Mouse (Mus musculus) forebrain, embryonic 11.5 days (tissue): ENCODE results near the gene Kcnq5. TPM values are rescaled to one million over a fixed set of nuclear protein-coding genes. Genes with fewer than 3 reads are reported as not detected.
A peak's percentile ranks its signal among the peaks of the same experiment; 100 is the strongest.
"Not testable (repeated sequence)": the region's sequence is repeated elsewhere in the genome, so short reads cannot be mapped to it uniquely, and the experiment has no call there.

Experiments used
- ATAC-seq: fragments of 200-750 bp; cut with Nextera tagmentation; replicated peaks from 2 replicates; pipeline ENCODE4 v1.8.0; 2017; ENCODE audit warnings: moderate TSS enrichment; ENCODE audit not compliant: low FRiP score
- DNase-seq: peaks from one replicate; pipeline ENCODE4 v3.0.0-alpha.2; 2017; ENCODE audit warnings: low spot score
- H3K27ac ChIP-seq: fragments of 300-500 bp; sonication (generic); 2 replicates; pipeline ENCODE4 v1.5.1; 2014; ENCODE audit warnings: low read depth, low read length
- H3K27me3 ChIP-seq: fragments of 300-500 bp; sonication (generic); 2 replicates; pipeline ENCODE4 v1.6.1; 2014; ENCODE audit warnings: mild to moderate bottlenecking, low read length, mixed read lengths; ENCODE audit not compliant: control insufficient read depth, insufficient read depth
- H3K36me3 ChIP-seq: fragments of 300-500 bp; sonication (generic); 2 replicates; pipeline ENCODE4 v1.6.1; 2014; ENCODE audit warnings: mild to moderate bottlenecking, low read length, moderate library complexity, mixed read lengths; ENCODE audit not compliant: control insufficient read depth, insufficient read depth
- H3K4me1 ChIP-seq: fragments of 300-500 bp; sonication (generic); replicated peaks from 2 replicates; pipeline ENCODE4 v1.6.1; 2014; ENCODE audit warnings: low read length, mixed read lengths; ENCODE audit not compliant: control insufficient read depth, insufficient read depth
- H3K4me2 ChIP-seq: fragments of 300-500 bp; sonication (generic); 2 replicates; pipeline ENCODE4 v1.6.1; 2014; ENCODE audit warnings: low read depth, mild to moderate bottlenecking, low read length, moderate library complexity, mixed read lengths; ENCODE audit not compliant: severe bottlenecking
- H3K4me3 ChIP-seq: fragments of 300-500 bp; sonication (generic); 2 replicates; pipeline ENCODE4 v1.5.1; 2014; ENCODE audit warnings: low read depth, low read length
- H3K9ac ChIP-seq: fragments of 300-500 bp; sonication (generic); 2 replicates; pipeline ENCODE4 v1.6.1; 2014; ENCODE audit warnings: low read length
- H3K9me3 ChIP-seq: fragments of 300-500 bp; sonication (generic); 2 replicates; pipeline ENCODE4 v1.6.1; 2016; ENCODE audit warnings: low read length, mixed read lengths; ENCODE audit not compliant: control insufficient read depth
- WGBS: fragments of 180-500 bp; shearing (Covaris S2); extraction: QIAGEN DNeasy Blood & Tissue Kit; methylation state at CpG from one replicate; pipeline ENCODE4 v1.1.7; 2014; 5-methylcytosine and 5-hydroxymethylcytosine counted together
- polyA plus RNA-seq: library from polyadenylated mRNA; unstranded; fragments of >200 nt; fragmentation: Nextera tagmentation; extraction: Ambion mirVana; gene quantifications from 2 replicates; pipeline ENCODE4 v1.2.1, GENCODE M21; 2014

Kcnq5 gene
- polyA plus RNA-seq, 1 experiment from 2014 or later, result 0.79 TPM

GRCm38 (mm10) chr1:21723231-21723630, 238.5 kb downstream of the Kcnq5 start:
- H3K27ac ChIP-seq, H3K4me3 ChIP-seq, H3K9ac ChIP-seq, DNase-seq, H3K4me1 ChIP-seq, H3K27me3 ChIP-seq, H3K36me3 ChIP-seq, H3K9me3 ChIP-seq, H3K4me2 ChIP-seq, ATAC-seq: not testable (repeated sequence)
- WGBS, result 92% methylated on average over 2 of the region's 2 CpGs

GRCm38 (mm10) chr1:21721246-21721645, 240.5 kb downstream of the Kcnq5 start:
- Histone ChIP-seq H3K9me3 (no peaks in the 10 kb centered on the region), H3K4me2 (no peak overlapping the region), H3K4me1 (no peaks in the 10 kb centered on the region), H3K27ac (no peak overlapping the region), H3K9ac (no peak overlapping the region), H3K36me3 (no peaks in the 10 kb centered on the region), H3K4me3 (no peak overlapping the region), H3K27me3 (no peaks in the 10 kb centered on the region)
- DNase-seq (no peak), ATAC-seq (no peak)

- Histone ChIP-seq H3K9me3 (no peaks in the 10 kb centered on the region), H3K4me3 (no peak overlapping the region), H3K4me1 (no peaks in the 10 kb centered on the region), H3K9ac (no peak overlapping the region), H3K27me3 (no peaks in the 10 kb centered on the region), H3K4me2 (no peak overlapping the region), H3K36me3 (no peaks in the 10 kb centered on the region), H3K27ac (no peak overlapping the region)
- DNase-seq (no peak), ATAC-seq (no peak)
- 86% methylated on average over 3 of the region's 3 CpGs for WGBS
Observed at GRCm38 (mm10) chr1:21714816-21715215, 246.9 kb downstream of the Kcnq5 start.

- Histone ChIP-seq H3K4me3 (no peak overlapping the region), H3K36me3 (no peaks in the 10 kb centered on the region), H3K4me2 (no peak overlapping the region), H3K4me1 (no peaks in the 10 kb centered on the region), H3K9me3 (no peaks in the 10 kb centered on the region), H3K9ac (no peak overlapping the region), H3K27me3 (no peaks in the 10 kb centered on the region), H3K27ac (no peak overlapping the region)
- 93% methylated on average over 2 of the region's 2 CpGs for WGBS
- DNase-seq (no peak), ATAC-seq (no peak)
Observed at GRCm38 (mm10) chr1:21712711-21713110, 249.0 kb downstream of the Kcnq5 start.

- no peak overlapping the region for H3K4me2 ChIP-seq
- H3K36me3 ChIP-seq, result no peaks in the 10 kb centered on the region
- ATAC-seq (no peak), DNase-seq (no peak)
- no peaks in the 10 kb centered on the region for H3K4me1 ChIP-seq
- H3K9me3 ChIP-seq, result no peaks in the 10 kb centered on the region
- H3K27me3 ChIP-seq, result no peaks in the 10 kb centered on the region
- no peak overlapping the region for H3K27ac ChIP-seq
- 95% methylated on average over 2 of the region's 2 CpGs for WGBS
- H3K4me3 ChIP-seq, result no peak overlapping the region
- no peak overlapping the region for H3K9ac ChIP-seq
Observed at GRCm38 (mm10) chr1:21690458-21690857, 271.3 kb downstream of the Kcnq5 start.

GRCm38 (mm10) chr1:21688918-21689317, 272.8 kb downstream of the Kcnq5 start:
- Histone ChIP-seq H3K4me2 (no peak overlapping the region), H3K36me3 (no peaks in the 10 kb centered on the region), H3K9me3 (no peaks in the 10 kb centered on the region), H3K27ac (no peak overlapping the region), H3K27me3 (no peaks in the 10 kb centered on the region), H3K4me1 (no peaks in the 10 kb centered on the region), H3K4me3 (no peak overlapping the region), H3K9ac (no peak overlapping the region)
- no peak for DNase-seq
- 76% methylated on average over 1 of the region's 1 CpGs for WGBS
- no peak for ATAC-seq

- Histone ChIP-seq H3K36me3 (no peaks in the 10 kb centered on the region), H3K27me3 (no peaks in the 10 kb centered on the region), H3K9me3 (no peaks in the 10 kb centered on the region), H3K4me1 (no peaks in the 10 kb centered on the region), H3K27ac (no peak overlapping the region), H3K9ac (no peak overlapping the region), H3K4me2 (no peak overlapping the region), H3K4me3 (no peak overlapping the region)
- DNase-seq (no peak), ATAC-seq (no peak)
- WGBS, result 87% methylated on average over 3 of the region's 3 CpGs
Observed at GRCm38 (mm10) chr1:21684444-21684843, 277.3 kb downstream of the Kcnq5 start.

GRCm38 (mm10) chr1:21676805-21677204, 284.9 kb downstream of the Kcnq5 start:
- no peaks in the 10 kb centered on the region for H3K9me3 ChIP-seq
- H3K36me3 ChIP-seq, result no peaks in the 10 kb centered on the region
- H3K27ac ChIP-seq, result no peak overlapping the region
- DNase-seq (no peak), ATAC-seq (no peak)
- WGBS, result 91% methylated on average over 3 of the region's 3 CpGs
- no peak overlapping the region for H3K9ac ChIP-seq
- H3K4me3 ChIP-seq, result no peak overlapping the region
- H3K4me1 ChIP-seq, result no peaks in the 10 kb centered on the region
- H3K27me3 ChIP-seq, result no peaks in the 10 kb centered on the region
- H3K4me2 ChIP-seq, result no peak overlapping the region

GRCm38 (mm10) chr1:21660840-21661239, 300.9 kb downstream of the Kcnq5 start:
- Histone ChIP-seq H3K36me3 (no peaks in the 10 kb centered on the region), H3K4me2 (no peak overlapping the region), H3K9me3 (no peaks in the 10 kb centered on the region), H3K9ac (no peak overlapping the region), H3K4me1 (no peaks in the 10 kb centered on the region), H3K4me3 (no peak overlapping the region), H3K27ac (no peak overlapping the region), H3K27me3 (no peaks in the 10 kb centered on the region)
- whole genome bisulfite sequencing, result 73% methylated on average over 3 of the region's 3 CpGs
- ATAC-seq (0 out of 2 replicates have a peak, but pooled peaks have one; percentile 10), DNase-seq (no peak)
